Mouse (Mus musculus): ENCODE results near the gene Phyhd1.

GRCm38 (mm10) chr2:30267466-30267865 is 1.5 kb downstream of the Phyhd1 start:
- TF ChIP-seq CTCF (IDR thresholded peaks at IDR 0.05; ENCODE audit: insufficient read depth, low read length) (no peak), POLR2A (IDR thresholded peaks at IDR 0.05; ENCODE audit: borderline replicate concordance, extremely low read depth, low read depth, low read length) (no peak)
